Comparison of ENCODE assay signal across 21 mouse cellular contexts in the genomic region with DNA sequence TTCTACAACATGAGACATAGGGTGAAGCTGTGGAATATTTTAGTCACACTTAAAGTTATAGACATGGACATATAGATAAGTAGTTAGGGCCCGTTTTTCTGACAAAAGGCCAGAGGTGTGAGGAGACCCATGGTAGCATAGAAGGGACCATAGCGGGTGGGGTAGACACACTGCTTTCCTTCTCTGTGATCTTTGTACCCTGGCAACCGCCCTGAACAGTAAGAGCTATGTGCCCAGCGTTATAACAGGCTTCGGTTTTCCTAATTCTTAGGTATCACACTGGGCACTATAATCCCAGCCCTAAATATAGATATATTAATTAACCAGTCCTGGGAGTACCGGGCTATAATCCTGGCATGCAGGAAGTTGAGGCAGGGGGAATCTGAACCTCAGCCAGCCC. TPM values are rescaled to one million over a fixed set of nuclear protein-coding genes. Genes with fewer than 3 reads are reported as not detected.
DNase-seq lines count a peak whose midpoint lies in the region; ATAC-seq and TF ChIP-seq lines count a peak whose summit lies in the region.
"Had no signal": no experiment of that assay in that cellular context is flagged by ENCODE, and none has a peak within 500 bp of the region (broad histone marks: within the 10 kb centered on the region; RNA-seq: fewer than 3 reads in every experiment).

No protein-coding gene starts in this region.

- 63% methylated on average over 6 of the region's 6 CpGs for WGBS in heart, embryonic 14.5 days
- WGBS in intestine, postnatal 0 days = 56% methylated on average over 6 of the region's 6 CpGs

- peak overlapping the region; percentile 23; the same call in 1 of the 2 replicates for H3K9ac ChIP-seq in heart, embryonic 14.5 days (ENCODE audit: low read length)
- H3K9ac ChIP-seq in intestine, postnatal 0 days (ENCODE audit: low read depth, low read length) = no peak overlapping the region
- H3K9ac ChIP-seq: embryonic facial prominence, embryonic 13.5 days; hindbrain, embryonic 12.5 days; liver, embryonic 12.5 days; midbrain, embryonic 15.5 days had no signal

- H3K4me2 ChIP-seq in heart, embryonic 14.5 days (ENCODE audit: low read length) = peak overlapping the region; percentile 44
- no peak overlapping the region for H3K4me2 ChIP-seq in intestine, postnatal 0 days (replicated peaks; ENCODE audit: low read depth)
- H3K4me2 ChIP-seq: embryonic facial prominence, embryonic 13.5 days; hindbrain, embryonic 12.5 days; liver, embryonic 12.5 days; midbrain, embryonic 15.5 days had no signal

- H3K36me3 ChIP-seq in heart, embryonic 14.5 days (ENCODE audit: control insufficient read depth, insufficient read depth, low read length) = peaks cover 23% of the 10 kb centered on the region; the same call in 1 of the 2 replicates
- peaks cover 36% of the 10 kb centered on the region for H3K36me3 ChIP-seq in intestine, postnatal 0 days (ENCODE audit: control insufficient read depth, insufficient read depth)

- TF ChIP-seq CTCF in gastrocnemius, adult 2 months (IDR thresholded peaks at IDR 0.05) = no peak
- TF ChIP-seq CTCF in intestine, postnatal 0 days (IDR thresholded peaks at IDR 0.05; ENCODE audit: low read depth) = no peak

- intact Hi-C loops in gastrocnemius, adult 2 months (cut with DNase I) = no loop called here
- intact Hi-C loops in heart, postnatal 25 days (cut with DNase I) = no loop called here

- DNase-seq in gastrocnemius, adult 2 months = no peak
- DNase-seq in gastrocnemius, adult 8-10 months (ENCODE audit: low spot score in 2 of 2) = no peak
- DNase-seq in heart, postnatal 25 days (ENCODE audit: low spot score) = no peak
- peak; percentile 17 for DNase-seq in kidney, postnatal 10 days
- no peak for DNase-seq in thymus, postnatal 25 days
- DNase-seq: adrenal gland, adult 2 months; cerebellum, adult 9-10 months; gastrocnemius, postnatal 36 days; lung, adult 2 months had no signal

- H3K4me3 ChIP-seq in gastrocnemius, adult 2 months = peak overlapping the region; percentile 61
- peak overlapping the region in 1 of 2 experiments; percentile 8; a peak in 1 of 4 replicates for H3K4me3 ChIP-seq in heart, embryonic 14.5 days (ENCODE audit: control insufficient read depth in 1 of 2, insufficient read depth in 1 of 2, low read depth in 1 of 2, low read length in 2 of 2)
- H3K4me3 ChIP-seq in intestine, postnatal 0 days (ENCODE audit: low read depth, low read length) = no peak overlapping the region
- H3K4me3 ChIP-seq: embryonic facial prominence, embryonic 13.5 days; hindbrain, embryonic 12.5 days; left cerebral cortex, adult 2 months; limb, embryonic 10.5 days; liver, embryonic 12.5 days; megakaryocyte, embryonic 14.5 days; midbrain, embryonic 15.5 days; myocyte had no signal

- peak overlapping the region; percentile 92 for H3K27ac ChIP-seq in gastrocnemius, adult 2 months
- peak overlapping the region; percentile 86 to 89 for H3K27ac ChIP-seq in heart, embryonic 14.5 days (replicated peaks in 1 of 2; ENCODE audit: control insufficient read depth in 1 of 2, insufficient read depth in 1 of 2, low read depth in 2 of 2, low read length in 2 of 2)
- no peak overlapping the region for H3K27ac ChIP-seq in intestine, postnatal 0 days (ENCODE audit: low read depth, low read length)
- H3K27ac ChIP-seq: embryonic facial prominence, embryonic 13.5 days; hindbrain, embryonic 12.5 days; left cerebral cortex, adult 2 months; limb, embryonic 10.5 days; liver, embryonic 12.5 days; midbrain, embryonic 15.5 days had no signal

- H3K4me1 ChIP-seq in heart, embryonic 14.5 days (ENCODE audit: control insufficient read depth in 2 of 2, insufficient read depth in 2 of 2, low read length in 2 of 2) = peaks cover 5 to 18% of the 10 kb centered on the region in 2 experiments
- H3K4me1 ChIP-seq in intestine, postnatal 0 days (replicated peaks; ENCODE audit: control insufficient read depth, insufficient read depth, low read length) = no peaks in the 10 kb centered on the region
- H3K4me1 ChIP-seq: embryonic facial prominence, embryonic 13.5 days; hindbrain, embryonic 12.5 days; limb, embryonic 10.5 days; midbrain, embryonic 15.5 days had no signal

- no peaks in the 10 kb centered on the region for H3K27me3 ChIP-seq in heart, embryonic 14.5 days (ENCODE audit: control insufficient read depth, insufficient read depth, low read length)
- no peaks in the 10 kb centered on the region for H3K27me3 ChIP-seq in intestine, postnatal 0 days (replicated peaks; ENCODE audit: control insufficient read depth, insufficient read depth, low read length)
- H3K27me3 ChIP-seq: embryonic facial prominence, embryonic 13.5 days; hindbrain, embryonic 12.5 days; liver, embryonic 12.5 days; megakaryocyte, embryonic 14.5 days; midbrain, embryonic 15.5 days had no signal

- no peak for ATAC-seq in heart, embryonic 14.5 days (ENCODE audit: insufficient number of reproducible peaks, insufficient read depth, low FRiP score, low read depth)
- peak; percentile 33; the same call in 1 of the 2 replicates for ATAC-seq in intestine, postnatal 0 days
- no peak for ATAC-seq in megakaryocyte-erythroid progenitor cell, adult 5-6 weeks (replicated peaks; ENCODE audit: low FRiP score, low TSS enrichment, poor library complexity, severe bottlenecking)
- ATAC-seq: forebrain, embryonic 14.5 days; liver, embryonic 12.5 days; midbrain, embryonic 15.5 days had no signal

- no peaks in the 10 kb centered on the region for H3K9me3 ChIP-seq in heart, embryonic 14.5 days (ENCODE audit: control insufficient read depth, low read length)
- H3K9me3 ChIP-seq in intestine, postnatal 0 days (ENCODE audit: control insufficient read depth) = no peaks in the 10 kb centered on the region
- H3K9me3 ChIP-seq: embryonic facial prominence, embryonic 13.5 days; hindbrain, embryonic 12.5 days; limb, embryonic 10.5 days; liver, embryonic 12.5 days; megakaryocyte, embryonic 14.5 days; midbrain, embryonic 15.5 days had no signal

RNA-seq across cellular contexts. Expression of a gene that starts 20.9 kb away (rescaled TPM):
- total RNA-seq in gastrocnemius, adult 2 months (2021) = 10 to 100 TPM; 24.8 to 29.0 TPM
- 10 to 100 TPM; 21.0 to 26.4 (median 25.5) TPM for total RNA-seq in gastrocnemius, adult 8-10 months (2022)
- polyA plus RNA-seq in heart, embryonic 14.5 days (2014; fragmentation: Nextera tagmentation; extraction: Ambion mirVana) = 44.6 and 45.1 TPM in 2 replicates
- 10 to 100 TPM; 24.9 to 30.8 TPM for total RNA-seq in heart, postnatal 25 days (2021)
- 34.6 and 35.3 TPM in 2 replicates for polyA plus RNA-seq in intestine, postnatal 0 days (2015; fragmentation: Nextera tagmentation; extraction: Ambion mirVana)
- 72.4 and 74.8 TPM in 2 replicates for total RNA-seq in megakaryocyte-erythroid progenitor cell, adult 5-6 weeks (2014; fragmentation: Nextera tagmentation)
- 69.3 and 121 TPM in 2 replicates for total RNA-seq in megakaryocyte-erythroid progenitor cell, adult 5-6 weeks (2017)

RNA-seq across cellular contexts. Expression of a gene that starts 36.1 kb away (rescaled TPM):
- total RNA-seq in gastrocnemius, adult 2 months (2021) = 10 to 100 TPM; 61.8 to 68.6 TPM
- 10 to 100 TPM; 70.6 to 76.0 (median 71.9) TPM for total RNA-seq in gastrocnemius, adult 8-10 months (2022)
- 44.4 and 49.5 TPM in 2 replicates for polyA plus RNA-seq in heart, embryonic 14.5 days (2014; fragmentation: Nextera tagmentation; extraction: Ambion mirVana)
- 10 to 100 TPM; 45.3 to 53.2 TPM for total RNA-seq in heart, postnatal 25 days (2021)
- polyA plus RNA-seq in intestine, postnatal 0 days (2015; fragmentation: Nextera tagmentation; extraction: Ambion mirVana) = 77.3 and 87.4 TPM in 2 replicates
- total RNA-seq in megakaryocyte-erythroid progenitor cell, adult 5-6 weeks (2014; fragmentation: Nextera tagmentation) = 40.2 and 44.1 TPM in 2 replicates
- total RNA-seq in megakaryocyte-erythroid progenitor cell, adult 5-6 weeks (2017) = 36.9 and 41.0 TPM in 2 replicates
